Mouse (Mus musculus) liver, embryonic 13.5 days (tissue): ENCODE data around the gene Hkdc1. TPM values are rescaled to one million over a fixed set of nuclear protein-coding genes. Genes with fewer than 3 reads are reported as not detected.

Experiments
- ATAC-seq: fragments of 200-750 bp; cut with Nextera tagmentation; 2 replicates; pipeline ENCODE4 v1.8.0; 2017; ENCODE audit warnings: low read depth, mild to moderate bottlenecking, moderate number of reproducible peaks, moderate library complexity
- DNase-seq: peaks from one replicate; pipeline ENCODE4 v3.0.0; 2022
- H3K27ac ChIP-seq: fragments of 300-500 bp; sonication (generic); 2 replicates; pipeline ENCODE4 v1.5.1; 2015; ENCODE audit warnings: moderate library complexity, mild to moderate bottlenecking, inconsistent platforms
- H3K27me3 ChIP-seq: fragments of 300-500 bp; sonication (generic); 2 replicates; pipeline ENCODE4 v1.6.1; 2015; ENCODE audit warnings: mild to moderate bottlenecking, inconsistent platforms
- H3K36me3 ChIP-seq: fragments of 300-500 bp; sonication (generic); 2 replicates; pipeline ENCODE4 v1.6.1; 2015; ENCODE audit warnings: mild to moderate bottlenecking, inconsistent platforms
- H3K4me1 ChIP-seq: fragments of 300-500 bp; sonication (generic); replicated peaks from 2 replicates; pipeline ENCODE4 v1.6.1; 2015; ENCODE audit warnings: inconsistent platforms
- H3K4me2 ChIP-seq: fragments of 300-500 bp; sonication (generic); 2 replicates; pipeline ENCODE4 v1.6.1; 2015; ENCODE audit warnings: inconsistent platforms, mild to moderate bottlenecking, moderate library complexity
- H3K4me3 ChIP-seq: fragments of 300-500 bp; sonication (generic); replicated peaks from 2 replicates; pipeline ENCODE4 v1.5.1; 2015; ENCODE audit warnings: mild to moderate bottlenecking, inconsistent platforms
- H3K9ac ChIP-seq: fragments of 300-500 bp; sonication (generic); 2 replicates; pipeline ENCODE4 v1.6.1; 2015; ENCODE audit warnings: mild to moderate bottlenecking, inconsistent platforms
- H3K9me3 ChIP-seq: fragments of 300-500 bp; sonication (generic); replicated peaks from 2 replicates; pipeline ENCODE4 v1.6.1; 2016; ENCODE audit warnings: inconsistent platforms
- WGBS: fragments of 180-500 bp; shearing (Covaris S2); methylation state at CpG from one replicate; pipeline ENCODE4 v1.1.7; 2015; ENCODE audit not compliant: insufficient replicate concordance; 5-methylcytosine and 5-hydroxymethylcytosine counted together
- polyA plus RNA-seq: library from polyadenylated mRNA; unstranded; fragments of >200 nt; fragmentation: Nextera tagmentation; extraction: Ambion mirVana; gene quantifications from 2 replicates; pipeline ENCODE4 v1.2.1, GENCODE M21; 2015

Hkdc1 gene
- polyA plus RNA-seq, 1 experiment from 2014 or later, result 5.9 TPM

DNA sequence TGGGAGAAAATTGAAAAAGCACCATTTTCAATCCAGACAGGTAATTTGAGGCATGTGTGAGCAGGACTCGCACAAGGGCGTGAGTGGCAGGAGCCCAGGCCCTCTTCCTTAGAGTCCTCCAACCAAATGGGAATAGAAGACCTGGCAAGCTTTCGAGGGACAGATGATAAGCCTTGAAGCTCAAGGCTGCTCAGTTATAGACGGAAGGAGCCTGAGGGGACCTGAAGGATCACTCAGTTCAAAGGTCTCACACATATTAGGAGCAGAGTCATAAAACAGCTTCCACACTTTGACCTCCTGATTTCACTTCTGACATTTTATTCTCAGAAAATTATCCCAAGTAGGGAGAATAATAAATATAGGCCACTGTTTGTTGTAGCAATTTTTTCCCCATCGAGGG is 2.9 kb downstream of the Hkdc1 start:
- Histone ChIP-seq H3K27me3 (0 out of 2 replicates have a peak, but pooled peaks cover 2% of the 10 kb centered on the region), H3K27ac (no peak overlapping the region), H3K9ac (no peak overlapping the region), H3K36me3 (no peaks in the 10 kb centered on the region), H3K4me3 (no peak overlapping the region), H3K4me1 (peaks cover 7% of the 10 kb centered on the region; the same call in 1 of the 2 replicates), H3K9me3 (no peaks in the 10 kb centered on the region), H3K4me2 (no peak overlapping the region)
- ATAC-seq, result no peak
- 65% methylated on average over 5 of the region's 5 CpGs for WGBS
- no peak for DNase-seq

- no peak overlapping the region for H3K27ac ChIP-seq
- H3K4me1 ChIP-seq, result peaks cover 7% of the 10 kb centered on the region; the same call in 1 of the 2 replicates
- no peak for ATAC-seq
- H3K27me3 ChIP-seq, result 0 out of 2 replicates have a peak, but pooled peaks cover 2% of the 10 kb centered on the region
- H3K9ac ChIP-seq, result no peak overlapping the region
- 72% methylated on average over 7 of the region's 7 CpGs for WGBS
- no peaks in the 10 kb centered on the region for H3K36me3 ChIP-seq
- no peak overlapping the region for H3K4me3 ChIP-seq
- no peak for DNase-seq
- H3K4me2 ChIP-seq, result no peak overlapping the region
- no peaks in the 10 kb centered on the region for H3K9me3 ChIP-seq
Measured at GRCm38 (mm10) chr10:62418831-62419356, 3.4 kb downstream of the Hkdc1 start.

GRCm38 (mm10) chr10:62413606-62413982 is 8.7 kb downstream of the Hkdc1 start:
- peaks cover 18% of the 10 kb centered on the region for H3K4me1 ChIP-seq
- DNase-seq (no peak), ATAC-seq (peak; percentile 57; the same call in 1 of the 2 replicates)
- H3K4me2 ChIP-seq, result no peak overlapping the region
- H3K9me3 ChIP-seq, result no peaks in the 10 kb centered on the region
- H3K36me3 ChIP-seq, result no peaks in the 10 kb centered on the region
- H3K4me3 ChIP-seq, result no peak overlapping the region
- peak overlapping the region; percentile 26; the same call in 1 of the 2 replicates for H3K27ac ChIP-seq
- 0 out of 2 replicates have a peak, but pooled peaks cover 7% of the 10 kb centered on the region for H3K27me3 ChIP-seq
- no peak overlapping the region for H3K9ac ChIP-seq
- 2% methylated on average over 4 of the region's 4 CpGs for WGBS

- H3K9me3 ChIP-seq, result no peaks in the 10 kb centered on the region
- 0 out of 2 replicates have a peak, but pooled peaks cover 9% of the 10 kb centered on the region for H3K27me3 ChIP-seq
- peak; percentile 51; the same call in 1 of the 2 replicates for ATAC-seq
- H3K4me3 ChIP-seq, result no peak overlapping the region
- H3K4me2 ChIP-seq, result no peak overlapping the region
- no peak for DNase-seq
- 8% methylated on average over 8 of the region's 8 CpGs for WGBS
- H3K4me1 ChIP-seq, result peaks cover 18% of the 10 kb centered on the region
- no peaks in the 10 kb centered on the region for H3K36me3 ChIP-seq
- no peak overlapping the region for H3K9ac ChIP-seq
- peak overlapping the region; percentile 26; the same call in 1 of the 2 replicates for H3K27ac ChIP-seq
Measured at GRCm38 (mm10) chr10:62412906-62413605, 9.2 kb downstream of the Hkdc1 start.

DNA sequence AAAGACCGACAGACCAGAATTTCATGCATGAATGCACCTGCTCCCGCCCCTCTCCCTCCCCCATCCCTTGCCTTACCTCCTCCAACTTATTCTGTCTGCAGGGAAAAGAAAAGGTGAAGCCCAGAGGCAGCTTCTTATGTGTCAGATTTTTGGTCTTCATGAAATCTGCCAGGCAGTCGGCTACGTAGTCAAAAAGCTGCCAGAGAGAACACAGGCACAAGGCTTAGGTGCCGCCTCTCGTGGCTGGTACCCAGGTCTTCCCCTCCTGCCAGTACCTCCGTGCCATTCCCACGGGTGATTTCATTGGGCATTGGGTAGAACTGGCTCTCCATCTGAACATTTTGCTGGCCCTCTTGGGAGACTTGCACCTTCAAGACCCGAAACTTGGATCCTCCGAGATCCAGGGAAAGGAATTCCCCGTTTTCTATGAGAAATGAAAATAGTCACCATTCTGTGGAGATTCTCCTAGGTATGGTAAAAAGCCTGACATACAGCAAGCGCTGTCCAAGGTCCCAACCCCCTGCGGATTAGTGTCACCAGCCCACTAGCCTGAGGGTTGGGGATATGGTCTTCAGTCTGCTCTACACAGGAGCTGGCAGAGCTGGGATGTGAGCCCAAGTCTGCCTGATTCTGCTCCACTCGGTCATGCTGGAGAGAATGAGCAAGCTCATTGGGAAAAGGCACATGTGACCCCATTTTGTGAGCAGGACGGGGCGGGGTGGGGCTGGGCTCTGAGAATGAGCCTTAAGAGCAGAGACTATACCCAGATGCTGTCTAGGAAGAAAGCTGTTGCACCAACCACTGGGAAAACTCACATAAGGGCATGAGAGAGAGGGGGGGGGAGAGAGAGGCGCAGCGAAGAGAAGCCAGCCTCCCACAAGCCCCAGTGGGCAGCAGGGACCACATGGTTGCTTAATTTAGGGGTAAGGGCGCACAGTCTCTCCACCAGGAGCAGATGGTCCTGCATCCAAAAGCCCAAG is 10.6 kb downstream of the Hkdc1 start:
- 59% methylated on average over 19 of the region's 19 CpGs for WGBS
- Histone ChIP-seq H3K4me3 (no peak overlapping the region), H3K9me3 (no peaks in the 10 kb centered on the region), H3K27ac (no peak overlapping the region), H3K4me1 (peaks cover 18% of the 10 kb centered on the region), H3K4me2 (no peak overlapping the region), H3K27me3 (peaks cover 12% of the 10 kb centered on the region; the same call in 1 of the 2 replicates), H3K9ac (no peak overlapping the region), H3K36me3 (no peaks in the 10 kb centered on the region)
- no peak for ATAC-seq
- DNase-seq, result no peak

DNA sequence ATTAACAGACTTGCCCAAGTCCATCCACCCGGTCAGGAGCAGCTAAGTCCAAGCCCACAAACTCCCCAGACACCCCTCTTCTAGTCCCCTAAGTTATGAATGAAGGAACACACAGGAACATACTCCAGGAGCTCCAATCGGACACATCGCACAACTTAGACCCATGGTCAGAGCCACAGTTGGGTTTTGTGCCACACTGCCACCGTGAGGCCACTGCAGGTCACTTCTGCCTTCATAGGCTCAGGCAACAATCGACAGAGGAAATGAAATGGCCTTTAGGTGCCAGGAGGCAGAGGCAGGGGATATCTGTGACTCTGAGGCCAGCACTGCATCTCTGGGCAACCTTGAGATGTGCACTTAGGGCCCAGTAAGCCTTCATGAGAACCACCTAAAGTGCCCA is 11.3 kb downstream of the Hkdc1 start:
- peak; percentile 37 for DNase-seq
- Histone ChIP-seq H3K27me3 (peaks cover 17% of the 10 kb centered on the region), H3K36me3 (no peaks in the 10 kb centered on the region), H3K27ac (no peak overlapping the region), H3K4me2 (no peak overlapping the region), H3K4me1 (peaks cover 14% of the 10 kb centered on the region), H3K9me3 (no peaks in the 10 kb centered on the region), H3K4me3 (no peak overlapping the region), H3K9ac (no peak overlapping the region)
- no peak for ATAC-seq
- WGBS, result 12% methylated on average over 5 of the region's 5 CpGs

- H3K9ac ChIP-seq, result no peak overlapping the region
- no peaks in the 10 kb centered on the region for H3K36me3 ChIP-seq
- ATAC-seq (no peak), DNase-seq (no peak)
- H3K27me3 ChIP-seq, result peaks cover 30% of the 10 kb centered on the region
- H3K4me1 ChIP-seq, result no peaks in the 10 kb centered on the region
- no peak overlapping the region for H3K4me3 ChIP-seq
- WGBS, result 50% methylated on average over 14 of the region's 14 CpGs
- H3K9me3 ChIP-seq, result no peaks in the 10 kb centered on the region
- H3K4me2 ChIP-seq, result no peak overlapping the region
- no peak overlapping the region for H3K27ac ChIP-seq
Measured at GRCm38 (mm10) chr10:62404901-62405300, 17.4 kb downstream of the Hkdc1 start.

- Histone ChIP-seq H3K9ac (no peak overlapping the region), H3K4me3 (no peak overlapping the region), H3K27ac (no peak overlapping the region), H3K9me3 (no peaks in the 10 kb centered on the region), H3K4me1 (no peaks in the 10 kb centered on the region), H3K4me2 (no peak overlapping the region), H3K27me3 (peaks cover 17% of the 10 kb centered on the region), H3K36me3 (no peaks in the 10 kb centered on the region)
- WGBS, result 71% methylated on average over 19 of the region's 19 CpGs
- no peak for DNase-seq
- no peak for ATAC-seq
Measured at GRCm38 (mm10) chr10:62401641-62402111, 20.6 kb downstream of the Hkdc1 start.

DNA sequence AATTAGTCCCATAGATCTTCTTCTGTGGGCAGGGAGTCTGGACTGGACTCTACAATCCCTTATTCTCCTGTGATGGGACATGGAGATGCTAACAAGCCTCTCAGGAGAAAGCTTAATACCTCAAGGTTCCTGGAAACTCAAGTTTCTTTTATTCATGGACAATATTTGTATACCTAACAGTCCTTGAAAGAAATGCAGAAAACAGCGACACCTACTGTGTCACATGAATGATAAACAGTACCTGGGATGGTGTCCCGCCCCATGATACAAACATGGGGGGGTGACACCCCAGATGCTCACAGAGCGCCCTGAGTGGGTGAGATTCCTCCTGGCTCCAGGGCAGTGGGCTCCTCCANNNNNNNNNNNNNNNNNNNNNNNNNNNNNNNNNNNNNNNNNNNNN is 39.3 kb downstream of the Hkdc1 start:
- 56% methylated on average over 3 of the region's 3 CpGs for WGBS
- no peak overlapping the region for H3K27ac ChIP-seq
- peaks cover 6% of the 10 kb centered on the region; the same call in 1 of the 2 replicates for H3K27me3 ChIP-seq
- ATAC-seq, result no peak
- 0 out of 2 replicates have a peak, but pooled peaks cover 2% of the 10 kb centered on the region for H3K36me3 ChIP-seq
- H3K4me2 ChIP-seq, result no peak overlapping the region
- no peak overlapping the region for H3K4me3 ChIP-seq
- H3K9me3 ChIP-seq, result no peaks in the 10 kb centered on the region
- H3K4me1 ChIP-seq, result no peaks in the 10 kb centered on the region
- H3K9ac ChIP-seq, result no peak overlapping the region
- no peak for DNase-seq

- Histone ChIP-seq H3K36me3 (0 out of 2 replicates have a peak, but pooled peaks cover 2% of the 10 kb centered on the region), H3K27ac (no peak overlapping the region), H3K4me2 (no peak overlapping the region), H3K4me1 (no peaks in the 10 kb centered on the region), H3K9me3 (no peaks in the 10 kb centered on the region), H3K27me3 (peaks cover 6% of the 10 kb centered on the region; the same call in 1 of the 2 replicates), H3K4me3 (no peak overlapping the region), H3K9ac (no peak overlapping the region)
- ATAC-seq, result no peak
- DNase-seq, result no peak
Measured at GRCm38 (mm10) chr10:62380936-62381335, 41.4 kb downstream of the Hkdc1 start.

DNA sequence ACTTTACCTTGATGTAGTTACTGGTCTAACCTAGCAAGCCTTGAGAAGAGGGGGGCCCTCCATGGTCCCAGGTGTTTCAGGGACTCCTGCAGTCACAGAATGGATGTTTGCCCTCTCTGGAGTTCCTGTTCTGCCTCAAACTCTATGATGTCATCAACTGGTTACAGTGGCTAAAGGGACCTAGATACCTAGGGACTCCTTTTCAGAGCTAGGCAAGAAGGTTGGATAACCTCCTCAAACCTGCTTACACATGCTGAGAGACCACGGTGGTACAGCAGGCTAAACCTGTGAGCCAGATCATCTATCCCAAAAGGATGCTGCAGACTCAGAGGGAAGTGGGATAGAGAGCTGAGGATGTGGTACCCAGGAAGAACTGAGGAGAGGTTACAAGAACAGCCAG is 42.5 kb downstream of the Hkdc1 start, which contains the start of gene Hk1:
Gene Hk1, minus strand, starts transcription at position 101 of the 400 bp plus-strand sequence.
- H3K4me2 ChIP-seq, result no peak within 1 kb of the TSS
- DNase-seq, result no peak
- no peak within 1 kb of the TSS for H3K27ac ChIP-seq
- H3K9ac ChIP-seq, result no peak within 1 kb of the TSS
- H3K9me3 ChIP-seq, result no peaks in the 10 kb centered on the region
- 62% methylated on average over 1 of the region's 1 CpGs for WGBS
- 0 out of 2 replicates have a peak, but pooled peaks cover 2% of the 10 kb centered on the region for H3K36me3 ChIP-seq
- peaks cover 6% of the 10 kb centered on the region; the same call in 1 of the 2 replicates for H3K27me3 ChIP-seq
- H3K4me1 ChIP-seq, result no peaks in the 10 kb centered on the region
- no peak for ATAC-seq
- no peak within 1 kb of the TSS for H3K4me3 ChIP-seq
